Mouse (Mus musculus): ENCODE data around the gene Oosp2. TPM values are rescaled to one million over a fixed set of nuclear protein-coding genes. Genes with fewer than 3 reads are reported as not detected.

Gene Oosp2
- polyA plus RNA-seq, 1 experiment, result not detected

DNA sequence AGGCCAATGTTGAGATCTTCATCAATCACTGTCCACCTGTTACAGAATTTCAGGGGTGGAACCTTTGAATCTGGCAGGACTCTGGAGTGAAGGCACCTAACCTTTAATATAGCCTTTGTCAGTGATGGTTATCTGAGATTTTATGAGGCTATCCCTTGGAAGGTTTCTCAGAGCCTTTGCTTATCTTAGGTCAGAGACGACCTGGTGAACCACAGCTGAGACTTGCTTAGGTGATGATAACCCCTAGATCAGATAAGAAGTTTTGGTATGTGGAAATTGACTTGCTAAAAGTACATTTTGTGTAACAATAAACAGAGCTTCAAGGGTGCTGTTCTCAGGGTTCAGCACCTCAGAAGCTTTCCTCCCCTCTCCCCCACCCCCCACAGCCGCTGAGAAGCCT is 48.1 kb downstream of the Oosp2 start:
- Histone ChIP-seq H3K36me3 (ENCODE audit: control insufficient read depth, insufficient read depth, low read length) (no peaks in the 10 kb centered on the region), H3K27ac (ENCODE audit: insufficient read depth, low read depth, low read length) (no peak overlapping the region), H3K4me3 (ENCODE audit: insufficient read depth, low read depth, low read length) (no peak overlapping the region), H3K27me3 (replicated peaks; ENCODE audit: control insufficient read depth, insufficient read depth, low read length) (no peaks in the 10 kb centered on the region), H3K4me1 (ENCODE audit: control insufficient read depth, insufficient read depth, low read length) (no peaks in the 10 kb centered on the region)
- 39% methylated on average over 2 of the region's 2 CpGs for WGBS
- DNase-seq, result no peak
- TF ChIP-seq CTCF (conservative IDR thresholded peaks at IDR 0.05; ENCODE audit: insufficient read depth, insufficient read length, low read depth, low read length) (no peak), POLR2A (IDR thresholded peaks at IDR 0.05; ENCODE audit: low read depth, low read length) (no peak)

DNA sequence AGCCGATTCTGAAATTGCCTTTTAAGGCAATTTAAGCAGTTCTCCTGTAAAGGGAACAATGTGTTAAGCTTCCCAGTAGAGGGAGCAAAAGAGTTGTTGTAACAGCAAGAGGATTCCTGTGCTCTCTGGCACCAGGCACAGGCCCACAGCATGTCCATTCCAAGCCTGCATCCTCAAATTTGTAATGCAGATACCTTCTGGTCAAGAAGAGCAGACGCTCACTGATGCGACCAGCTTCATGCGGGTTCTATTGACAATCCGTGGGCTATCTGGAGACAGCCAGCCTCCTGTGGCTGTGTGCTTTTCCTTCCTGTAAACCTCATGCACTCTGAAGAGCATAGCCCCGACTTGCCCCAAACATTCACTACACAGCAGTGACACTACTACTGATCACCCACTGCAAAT is 48.8 kb downstream of the Oosp2 start:
- H3K36me3 ChIP-seq (ENCODE audit: control insufficient read depth, insufficient read depth, low read length), result no peaks in the 10 kb centered on the region
- H3K4me3 ChIP-seq (ENCODE audit: insufficient read depth, low read depth, low read length), result no peak overlapping the region
- WGBS, result 7% methylated on average over 6 of the region's 6 CpGs
- TF ChIP-seq CTCF (conservative IDR thresholded peaks at IDR 0.05; ENCODE audit: insufficient read depth, insufficient read length, low read depth, low read length), result peak; percentile 53
- no peak for TF ChIP-seq POLR2A (IDR thresholded peaks at IDR 0.05; ENCODE audit: low read depth, low read length)
- no peaks in the 10 kb centered on the region for H3K27me3 ChIP-seq (replicated peaks; ENCODE audit: control insufficient read depth, insufficient read depth, low read length)
- no peaks in the 10 kb centered on the region for H3K4me1 ChIP-seq (ENCODE audit: control insufficient read depth, insufficient read depth, low read length)
- peak; percentile 38 for DNase-seq
- H3K27ac ChIP-seq (ENCODE audit: insufficient read depth, low read depth, low read length), result no peak overlapping the region

GRCm38 (mm10) chr19:11608172-11608571 is 52.2 kb downstream of the Oosp2 start:
- Histone ChIP-seq H3K4me1 (ENCODE audit: control insufficient read depth, insufficient read depth, low read length) (no peaks in the 10 kb centered on the region), H3K36me3 (ENCODE audit: control insufficient read depth, insufficient read depth, low read length) (no peaks in the 10 kb centered on the region), H3K27ac (ENCODE audit: insufficient read depth, low read depth, low read length) (no peak overlapping the region), H3K4me3 (ENCODE audit: insufficient read depth, low read depth, low read length) (no peak overlapping the region), H3K27me3 (replicated peaks; ENCODE audit: control insufficient read depth, insufficient read depth, low read length) (no peaks in the 10 kb centered on the region)
- TF ChIP-seq CTCF (conservative IDR thresholded peaks at IDR 0.05; ENCODE audit: insufficient read depth, insufficient read length, low read depth, low read length), result peak; percentile 53
- no peak for TF ChIP-seq POLR2A (IDR thresholded peaks at IDR 0.05; ENCODE audit: low read depth, low read length)
- 10% methylated on average over 1 of the region's 1 CpGs for WGBS
- peak; percentile 15 for DNase-seq

DNA sequence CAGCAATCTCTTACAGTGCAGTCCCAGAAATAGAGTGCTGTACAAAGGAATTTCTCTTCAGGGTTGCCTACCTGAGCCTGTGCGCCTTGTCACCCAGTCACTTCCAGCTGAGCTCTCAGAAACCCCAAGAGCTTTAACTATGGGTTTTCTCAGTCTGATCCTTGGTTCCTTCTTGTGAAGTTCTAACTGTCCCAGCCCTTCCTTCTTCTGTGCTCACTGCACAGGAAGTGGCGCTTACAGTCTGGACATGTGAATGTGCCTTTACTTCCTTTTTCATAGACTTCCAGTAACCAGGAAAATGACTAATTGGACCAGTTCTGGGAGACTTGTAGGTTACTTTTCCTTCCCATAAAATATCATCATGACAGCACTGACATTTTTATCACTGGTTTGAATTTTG is 55.8 kb downstream of the Oosp2 start, which contains the start of gene Ms4a6d:
Gene Ms4a6d (minus strand): TSS at position 247 of the 400 bp plus-strand sequence.
- no peaks in the 10 kb centered on the region for H3K27me3 ChIP-seq (replicated peaks; ENCODE audit: control insufficient read depth, insufficient read depth, low read length)
- WGBS, result 94% methylated on average over 2 of the region's 2 CpGs
- no peaks in the 10 kb centered on the region for H3K36me3 ChIP-seq (ENCODE audit: control insufficient read depth, insufficient read depth, low read length)
- no peaks in the 10 kb centered on the region for H3K4me1 ChIP-seq (ENCODE audit: control insufficient read depth, insufficient read depth, low read length)
- TF ChIP-seq POLR2A (IDR thresholded peaks at IDR 0.05; ENCODE audit: low read depth, low read length), result no peak
- TF ChIP-seq CTCF (conservative IDR thresholded peaks at IDR 0.05; ENCODE audit: insufficient read depth, insufficient read length, low read depth, low read length), result no peak
- H3K27ac ChIP-seq (ENCODE audit: insufficient read depth, low read depth, low read length), result no peak within 1 kb of the TSS
- no peak for DNase-seq
- no peak within 1 kb of the TSS for H3K4me3 ChIP-seq (ENCODE audit: insufficient read depth, low read depth, low read length)

GRCm38 (mm10) chr19:11602026-11602425 is 58.3 kb downstream of the Oosp2 start:
- no peak for DNase-seq

DNA sequence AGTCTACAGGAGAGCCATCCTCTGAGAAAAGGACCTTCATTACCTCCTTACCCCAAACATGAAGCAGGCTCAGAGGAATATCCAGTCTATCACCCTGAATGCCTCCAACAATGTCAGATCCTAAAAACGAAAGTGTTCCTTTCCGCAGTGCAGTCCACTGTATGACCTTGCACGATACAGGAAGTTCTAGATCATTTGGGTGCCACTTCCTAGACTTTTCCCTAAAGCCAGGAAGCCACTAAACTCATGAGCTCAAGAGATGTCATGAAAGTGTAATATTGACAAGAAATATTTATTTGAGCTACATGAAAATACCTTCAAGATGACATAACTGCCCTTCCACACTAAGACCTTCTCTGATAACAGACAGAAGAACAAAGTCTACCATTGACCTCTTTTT is 59.0 kb downstream of the Oosp2 start:
- no peaks in the 10 kb centered on the region for H3K27me3 ChIP-seq (replicated peaks; ENCODE audit: control insufficient read depth, insufficient read depth, low read length)
- no peaks in the 10 kb centered on the region for H3K4me1 ChIP-seq (ENCODE audit: control insufficient read depth, insufficient read depth, low read length)
- WGBS, result 80% methylated on average over 3 of the region's 3 CpGs
- no peak overlapping the region for H3K27ac ChIP-seq (ENCODE audit: insufficient read depth, low read depth, low read length)
- DNase-seq, result no peak
- no peaks in the 10 kb centered on the region for H3K36me3 ChIP-seq (ENCODE audit: control insufficient read depth, insufficient read depth, low read length)
- TF ChIP-seq CTCF (conservative IDR thresholded peaks at IDR 0.05; ENCODE audit: insufficient read depth, insufficient read length, low read depth, low read length), result no peak
- no peak overlapping the region for H3K4me3 ChIP-seq (ENCODE audit: insufficient read depth, low read depth, low read length)

More at GRCm38 (mm10) chr19:11602026-11602425, 58.3 kb downstream of the Oosp2 start:
- Histone ChIP-seq H3K27ac (ENCODE audit: insufficient read depth, low read depth, low read length) (no peak overlapping the region), H3K4me1 (ENCODE audit: control insufficient read depth, insufficient read depth, low read length) (no peaks in the 10 kb centered on the region), H3K27me3 (replicated peaks; ENCODE audit: control insufficient read depth, insufficient read depth, low read length) (no peaks in the 10 kb centered on the region), H3K36me3 (ENCODE audit: control insufficient read depth, insufficient read depth, low read length) (no peaks in the 10 kb centered on the region), H3K4me3 (ENCODE audit: insufficient read depth, low read depth, low read length) (no peak overlapping the region)
- WGBS, result 85% methylated on average over 2 of the region's 2 CpGs
- TF ChIP-seq CTCF (conservative IDR thresholded peaks at IDR 0.05; ENCODE audit: insufficient read depth, insufficient read length, low read depth, low read length) (peak; percentile 53), POLR2A (IDR thresholded peaks at IDR 0.05; ENCODE audit: low read depth, low read length) (no peak)

Other genes starting within 250 kb of the Oosp2 start
- gene Ms4a4b, start 217.0 kb downstream of the Oosp2 start, polyA plus RNA-seq (2012; rRNA removed), result 1.4 and 12.3 TPM in 2 replicates
- gene Ms4a6c, start 191.2 kb downstream of the Oosp2 start, polyA plus RNA-seq (2012; rRNA removed), result 1.7 and 3.0 TPM in 2 replicates
- gene Gm8369, start 174.6 kb downstream of the Oosp2 start, polyA plus RNA-seq (2012; rRNA removed), result 0.18 and 3.0 TPM in 2 replicates
- gene Ms4a6b, start 144.0 kb downstream of the Oosp2 start, polyA plus RNA-seq (2012; rRNA removed), result 1.3 and 6.8 TPM in 2 replicates
- 2.5 and 2.8 TPM in 2 replicates for gene Ms4a4d, start 123.8 kb downstream of the Oosp2 start, polyA plus RNA-seq (2012; rRNA removed)
- 0.64 and 0.94 TPM in 2 replicates for gene Ms4a6d, start 55.7 kb downstream of the Oosp2 start, polyA plus RNA-seq (2012; rRNA removed)
- 0.23 and 0.42 TPM in 2 replicates for gene Ms4a2, start 36.8 kb downstream of the Oosp2 start, polyA plus RNA-seq (2012; rRNA removed)
- gene Ms4a3, start 19.7 kb downstream of the Oosp2 start, polyA plus RNA-seq (2012; rRNA removed), result not detected in 2 replicates
- not detected in 2 replicates for gene Oosp1, start 30.6 kb upstream of the Oosp2 start, polyA plus RNA-seq (2012; rRNA removed)
- not detected in 2 replicates for gene Oosp3, start 36.5 kb upstream of the Oosp2 start, polyA plus RNA-seq (2012; rRNA removed)
- not detected in 2 replicates for gene Gif, start 87.0 kb upstream of the Oosp2 start, polyA plus RNA-seq (2012; rRNA removed)
- gene Mrpl16, start 109.8 kb upstream of the Oosp2 start, polyA plus RNA-seq (2012; rRNA removed), result 28.9 and 42.4 TPM in 2 replicates
- 23.0 and 23.9 TPM in 2 replicates for gene Stx3, start 158.8 kb upstream of the Oosp2 start, polyA plus RNA-seq (2012; rRNA removed)
- not detected in 2 replicates for gene Olfr1417, start 178.7 kb upstream of the Oosp2 start, polyA plus RNA-seq (2012; rRNA removed)
- gene Olfr1418, start 200.5 kb upstream of the Oosp2 start, polyA plus RNA-seq (2012; rRNA removed), result not detected in 2 replicates
- gene Olfr1419, start 214.5 kb upstream of the Oosp2 start, polyA plus RNA-seq (2012; rRNA removed), result 0.05 TPM in 1 of 2 replicates, not detected in the other
- not detected in 2 replicates for gene Olfr1420, start 226.0 kb upstream of the Oosp2 start, polyA plus RNA-seq (2012; rRNA removed)

Measured in kidney, adult 2 months (tissue).